Mouse (Mus musculus): Measurements from ENCODE around the gene Ndel1.

The Ndel1 gene

GRCm38 (mm10) chr11:68778855-68779254, 92.8 kb downstream of the Ndel1 start:
- no peak for DNase-seq (ENCODE audit: low spot score)

DNA sequence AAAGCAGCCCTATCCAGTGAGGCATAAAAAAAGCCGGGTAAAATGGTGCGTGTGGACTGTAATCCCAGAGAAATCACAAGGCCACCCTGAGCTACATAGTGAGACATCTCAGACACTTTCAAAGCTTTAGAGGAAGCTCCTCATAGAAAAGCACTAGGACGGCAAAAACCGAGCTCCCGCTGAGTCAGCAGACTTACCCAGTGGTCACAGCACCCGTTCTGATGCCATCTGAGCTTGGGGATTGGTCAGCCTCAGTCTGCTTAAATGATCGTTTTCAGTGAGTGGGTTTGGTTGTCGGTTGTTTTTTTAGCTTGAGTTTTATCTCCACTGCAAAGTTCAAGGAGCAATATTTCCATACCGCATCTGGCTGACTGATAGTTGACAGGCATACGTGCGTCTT, 93.7 kb downstream of the Ndel1 start:
- DNase-seq (ENCODE audit: low spot score), result no peak

DNA sequence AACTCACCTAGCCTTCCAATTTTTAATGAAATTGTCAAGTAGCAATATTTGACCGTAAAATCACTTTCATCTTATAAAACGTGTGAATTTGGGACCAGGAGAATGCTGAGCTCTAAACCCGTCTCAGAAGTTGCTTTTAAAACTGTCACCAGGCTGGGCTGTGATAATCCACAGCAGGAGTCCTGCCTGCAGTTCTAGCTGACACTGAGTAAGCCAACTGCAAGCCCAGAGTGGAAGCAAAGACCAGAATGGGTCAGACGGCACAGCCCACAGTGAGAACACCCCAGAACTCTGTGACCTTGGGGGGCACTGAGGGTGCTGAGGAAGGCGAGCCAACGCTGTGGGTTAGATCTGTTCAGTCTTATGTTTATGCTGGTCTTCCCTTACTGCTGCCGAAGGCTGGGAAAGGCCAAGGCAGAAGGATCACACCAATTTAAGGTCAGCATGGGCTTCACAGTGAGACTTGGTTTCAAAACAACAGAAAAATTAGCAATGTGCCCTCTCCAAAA, 95.5 kb downstream of the Ndel1 start:
- DNase-seq (ENCODE audit: low spot score), result no peak

All from embryo, embryonic 10.5 days (tissue).